Mouse (Mus musculus): ENCODE results near the gene Pkn3. TPM values are rescaled to one million over a fixed set of nuclear protein-coding genes. Genes with fewer than 3 reads are reported as not detected.
A peak's percentile ranks its signal among the peaks of the same experiment; 100 is the strongest.

The Pkn3 gene
- polyA plus RNA-seq, 1 experiment: 17.2 TPM

GRCm38 (mm10) chr2:30094208-30094588 lies 16.7 kb downstream of the Pkn3 start:
- TF ChIP-seq CTCF (IDR thresholded peaks at IDR 0.05; ENCODE audit: low read depth, low read length) (no peak), POLR2A (IDR thresholded peaks at IDR 0.05; ENCODE audit: insufficient read depth, low read length) (no peak), EP300 (IDR thresholded peaks at IDR 0.05; ENCODE audit: insufficient read depth, low read depth, low read length) (no peak)
- H3K27me3 ChIP-seq (ENCODE audit: control insufficient read depth, insufficient read depth, low read length, poor library complexity, severe bottlenecking): no peaks in the 10 kb centered on the region
- no peaks in the 10 kb centered on the region for H3K9me3 ChIP-seq (replicated peaks; ENCODE audit: control insufficient read depth, insufficient read depth, low read length, poor library complexity, severe bottlenecking)
- peak overlapping the region; percentile 91 for H3K9ac ChIP-seq (ENCODE audit: low read depth, poor library complexity, severe bottlenecking)
- H3K27ac ChIP-seq (ENCODE audit: insufficient read depth, low read length): peak overlapping the region; percentile 87
- peak overlapping the region; percentile 97 for H3K4me3 ChIP-seq (ENCODE audit: low read depth, low read length)
- H3K36me3 ChIP-seq (ENCODE audit: control insufficient read depth, insufficient read depth, low read length, poor library complexity, severe bottlenecking): peaks cover 14% of the 10 kb centered on the region
- no peaks in the 10 kb centered on the region for H3K4me1 ChIP-seq (ENCODE audit: control insufficient read depth, insufficient read depth, low read length)

- Histone ChIP-seq H3K9ac (ENCODE audit: low read depth, poor library complexity, severe bottlenecking) (0 out of 2 replicates have a peak overlapping the region, but pooled peaks have one; percentile 17), H3K27me3 (ENCODE audit: control insufficient read depth, insufficient read depth, low read length, poor library complexity, severe bottlenecking) (no peaks in the 10 kb centered on the region), H3K27ac (ENCODE audit: insufficient read depth, low read length) (no peak overlapping the region), H3K9me3 (replicated peaks; ENCODE audit: control insufficient read depth, insufficient read depth, low read length, poor library complexity, severe bottlenecking) (no peaks in the 10 kb centered on the region), H3K4me3 (ENCODE audit: low read depth, low read length) (no peak overlapping the region), H3K4me1 (ENCODE audit: control insufficient read depth, insufficient read depth, low read length) (no peaks in the 10 kb centered on the region), H3K36me3 (ENCODE audit: control insufficient read depth, insufficient read depth, low read length, poor library complexity, severe bottlenecking) (peaks cover 8% of the 10 kb centered on the region)
- no peak for TF ChIP-seq EP300 (IDR thresholded peaks at IDR 0.05; ENCODE audit: insufficient read depth, low read depth, low read length)
- TF ChIP-seq CTCF (IDR thresholded peaks at IDR 0.05; ENCODE audit: low read depth, low read length): peak; percentile 60
- no peak for TF ChIP-seq POLR2A (IDR thresholded peaks at IDR 0.05; ENCODE audit: insufficient read depth, low read length)
Observed at GRCm38 (mm10) chr2:30095882-30096527, 18.5 kb downstream of the Pkn3 start.

GRCm38 (mm10) chr2:30100214-30100613 lies 22.7 kb downstream of the Pkn3 start:
- H3K4me1 ChIP-seq (ENCODE audit: control insufficient read depth, insufficient read depth, low read length): no peaks in the 10 kb centered on the region
- H3K27me3 ChIP-seq (ENCODE audit: control insufficient read depth, insufficient read depth, low read length, poor library complexity, severe bottlenecking): no peaks in the 10 kb centered on the region
- TF ChIP-seq POLR2A (IDR thresholded peaks at IDR 0.05; ENCODE audit: insufficient read depth, low read length) (no peak), CTCF (IDR thresholded peaks at IDR 0.05; ENCODE audit: low read depth, low read length) (peak; percentile 6), EP300 (IDR thresholded peaks at IDR 0.05; ENCODE audit: insufficient read depth, low read depth, low read length) (no peak)
- H3K36me3 ChIP-seq (ENCODE audit: control insufficient read depth, insufficient read depth, low read length, poor library complexity, severe bottlenecking): peaks cover 2% of the 10 kb centered on the region; the same call in 1 of the 2 replicates
- no peak overlapping the region for H3K9ac ChIP-seq (ENCODE audit: low read depth, poor library complexity, severe bottlenecking)
- no peak overlapping the region for H3K4me3 ChIP-seq (ENCODE audit: low read depth, low read length)
- no peaks in the 10 kb centered on the region for H3K9me3 ChIP-seq (replicated peaks; ENCODE audit: control insufficient read depth, insufficient read depth, low read length, poor library complexity, severe bottlenecking)
- H3K27ac ChIP-seq (ENCODE audit: insufficient read depth, low read length): no peak overlapping the region

GRCm38 (mm10) chr2:30106364-30106763 lies 28.9 kb downstream of the Pkn3 start:
- no peaks in the 10 kb centered on the region for H3K9me3 ChIP-seq (replicated peaks; ENCODE audit: control insufficient read depth, insufficient read depth, low read length, poor library complexity, severe bottlenecking)
- TF ChIP-seq POLR2A (IDR thresholded peaks at IDR 0.05; ENCODE audit: insufficient read depth, low read length) (no peak), CTCF (IDR thresholded peaks at IDR 0.05; ENCODE audit: low read depth, low read length) (peak; percentile 89), EP300 (IDR thresholded peaks at IDR 0.05; ENCODE audit: insufficient read depth, low read depth, low read length) (no peak)
- H3K27me3 ChIP-seq (ENCODE audit: control insufficient read depth, insufficient read depth, low read length, poor library complexity, severe bottlenecking): no peaks in the 10 kb centered on the region
- H3K4me1 ChIP-seq (ENCODE audit: control insufficient read depth, insufficient read depth, low read length): no peaks in the 10 kb centered on the region
- H3K4me3 ChIP-seq (ENCODE audit: low read depth, low read length): no peak overlapping the region
- H3K36me3 ChIP-seq (ENCODE audit: control insufficient read depth, insufficient read depth, low read length, poor library complexity, severe bottlenecking): peaks cover 9% of the 10 kb centered on the region
- H3K27ac ChIP-seq (ENCODE audit: insufficient read depth, low read length): no peak overlapping the region; the same call in 1 of the 2 replicates
- no peak overlapping the region for H3K9ac ChIP-seq (ENCODE audit: low read depth, poor library complexity, severe bottlenecking)

GRCm38 (mm10) chr2:30107646-30108045 lies 30.2 kb downstream of the Pkn3 start:
- Histone ChIP-seq H3K9ac (ENCODE audit: low read depth, poor library complexity, severe bottlenecking) (no peak overlapping the region), H3K9me3 (replicated peaks; ENCODE audit: control insufficient read depth, insufficient read depth, low read length, poor library complexity, severe bottlenecking) (no peaks in the 10 kb centered on the region), H3K27me3 (ENCODE audit: control insufficient read depth, insufficient read depth, low read length, poor library complexity, severe bottlenecking) (no peaks in the 10 kb centered on the region), H3K27ac (ENCODE audit: insufficient read depth, low read length) (no peak overlapping the region), H3K4me1 (ENCODE audit: control insufficient read depth, insufficient read depth, low read length) (no peaks in the 10 kb centered on the region), H3K4me3 (ENCODE audit: low read depth, low read length) (no peak overlapping the region), H3K36me3 (ENCODE audit: control insufficient read depth, insufficient read depth, low read length, poor library complexity, severe bottlenecking) (peaks cover 7% of the 10 kb centered on the region)
- TF ChIP-seq EP300 (IDR thresholded peaks at IDR 0.05; ENCODE audit: insufficient read depth, low read depth, low read length) (no peak), CTCF (IDR thresholded peaks at IDR 0.05; ENCODE audit: low read depth, low read length) (no peak), POLR2A (IDR thresholded peaks at IDR 0.05; ENCODE audit: insufficient read depth, low read length) (no peak)

GRCm38 (mm10) chr2:30108260-30108659 lies 30.8 kb downstream of the Pkn3 start:
- TF ChIP-seq CTCF (IDR thresholded peaks at IDR 0.05; ENCODE audit: low read depth, low read length) (no peak), EP300 (IDR thresholded peaks at IDR 0.05; ENCODE audit: insufficient read depth, low read depth, low read length) (no peak), POLR2A (IDR thresholded peaks at IDR 0.05; ENCODE audit: insufficient read depth, low read length) (no peak)
- Histone ChIP-seq H3K9me3 (replicated peaks; ENCODE audit: control insufficient read depth, insufficient read depth, low read length, poor library complexity, severe bottlenecking) (no peaks in the 10 kb centered on the region), H3K4me1 (ENCODE audit: control insufficient read depth, insufficient read depth, low read length) (no peaks in the 10 kb centered on the region), H3K9ac (ENCODE audit: low read depth, poor library complexity, severe bottlenecking) (no peak overlapping the region), H3K4me3 (ENCODE audit: low read depth, low read length) (no peak overlapping the region), H3K27ac (ENCODE audit: insufficient read depth, low read length) (no peak overlapping the region), H3K36me3 (ENCODE audit: control insufficient read depth, insufficient read depth, low read length, poor library complexity, severe bottlenecking) (peaks cover 6% of the 10 kb centered on the region), H3K27me3 (ENCODE audit: control insufficient read depth, insufficient read depth, low read length, poor library complexity, severe bottlenecking) (no peaks in the 10 kb centered on the region)
